Mouse (Mus musculus): ENCODE data around the gene Cc2d1a. TPM values are rescaled to one million over a fixed set of nuclear protein-coding genes. Genes with fewer than 3 reads are reported as not detected.

Gene Cc2d1a
- total RNA-seq, 2 experiments from 2014 or later, result 51.1 to 53.6 TPM

- intact Hi-C loops (cut with DNase I), result no loop called here
Measured at GRCm38 (mm10) chr8:84180530-84181190, 32.9 kb upstream of the Cc2d1a start.

DNA sequence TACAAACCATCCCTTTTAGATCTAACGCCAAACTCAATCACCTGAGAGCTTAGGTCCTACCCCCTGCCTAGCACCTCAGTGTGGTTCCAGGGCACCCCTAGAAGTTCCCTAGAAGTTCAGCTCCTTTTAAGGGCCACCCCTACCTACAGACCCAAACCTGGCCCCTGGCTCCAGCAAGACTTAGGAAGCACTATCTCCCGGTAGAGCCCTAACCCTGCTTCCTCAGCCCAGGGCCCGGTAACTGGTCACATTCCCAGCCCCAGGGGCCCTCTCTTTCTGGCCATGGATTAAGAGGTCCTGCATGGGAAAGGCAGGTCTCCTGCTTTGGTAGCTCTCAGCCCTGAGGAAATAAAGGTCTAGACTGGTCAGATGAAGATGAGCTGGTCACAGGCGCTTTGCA is 32.2 kb upstream of the Cc2d1a start:
- DNase-seq (ENCODE audit: low spot score in 2 of 2), result no peak
- intact Hi-C loops (cut with DNase I), result loop anchor here (5.0 kb wide), 1 partner anchor 32 kb away; no protein-coding TSS in a partner anchor

More at GRCm38 (mm10) chr8:84180530-84181190, 32.9 kb upstream of the Cc2d1a start:
- DNase-seq (ENCODE audit: low spot score in 2 of 2), result peak in 1 of 2 experiments; percentile 18

DNA sequence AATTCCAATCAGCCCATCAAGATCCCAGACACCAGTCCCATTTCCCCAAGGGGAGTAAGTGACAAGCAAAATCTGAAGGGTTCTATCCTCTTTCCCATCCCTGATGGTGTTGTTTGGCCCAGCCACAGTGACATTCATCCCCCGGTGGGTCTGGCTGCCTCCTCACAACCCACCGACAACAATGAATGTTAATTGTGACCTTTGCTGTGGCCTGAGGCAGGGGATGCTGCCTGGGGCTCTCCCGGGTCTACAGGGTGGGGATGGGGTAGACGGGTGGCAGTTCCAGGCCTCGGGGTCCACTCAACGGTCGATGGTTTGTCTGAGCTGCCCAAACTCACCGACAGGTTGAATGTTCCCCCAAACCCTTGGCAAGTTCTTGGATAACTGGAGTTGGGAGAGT is 30.9 kb upstream of the Cc2d1a start:
- DNase-seq (ENCODE audit: low spot score in 2 of 2), result no peak
- intact Hi-C loops (cut with DNase I), result loop anchor here (5.0 kb wide), 1 partner anchor 34 kb away; no protein-coding TSS in a partner anchor

DNA sequence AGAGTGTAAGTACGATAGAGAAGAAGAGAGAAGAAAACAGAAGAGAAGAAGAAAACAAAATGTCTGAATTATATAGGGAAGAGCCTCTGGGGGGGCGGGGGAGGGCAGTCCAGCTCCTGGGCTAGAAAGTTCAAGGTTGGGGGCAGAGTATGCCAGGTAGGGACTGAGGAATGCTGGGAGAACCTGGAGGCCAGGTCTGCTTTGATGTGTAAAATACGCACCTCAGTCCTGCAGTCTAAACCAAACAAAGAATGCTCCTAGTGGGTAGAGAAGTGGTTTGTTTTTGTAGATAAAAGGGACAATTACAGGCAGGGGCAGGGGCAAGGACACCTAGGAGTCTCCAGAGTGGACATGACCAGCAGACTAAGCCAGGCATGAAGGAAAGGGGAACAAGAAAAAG is 29.7 kb upstream of the Cc2d1a start:
- intact Hi-C loops (cut with DNase I), result loop anchor here (5.0 kb wide), 1 partner anchor 35 kb away; no protein-coding TSS in a partner anchor

GRCm38 (mm10) chr8:84176560-84176959 is 28.8 kb upstream of the Cc2d1a start:
- DNase-seq (ENCODE audit: low spot score in 2 of 2), result no peak
- intact Hi-C loops (cut with DNase I), result loop anchor here (5.0 kb wide), 1 partner anchor 36 kb away; no protein-coding TSS in a partner anchor

More for the DNA sequence above, 29.7 kb upstream of the Cc2d1a start:
- DNase-seq (ENCODE audit: low spot score in 2 of 2), result no peak

DNA sequence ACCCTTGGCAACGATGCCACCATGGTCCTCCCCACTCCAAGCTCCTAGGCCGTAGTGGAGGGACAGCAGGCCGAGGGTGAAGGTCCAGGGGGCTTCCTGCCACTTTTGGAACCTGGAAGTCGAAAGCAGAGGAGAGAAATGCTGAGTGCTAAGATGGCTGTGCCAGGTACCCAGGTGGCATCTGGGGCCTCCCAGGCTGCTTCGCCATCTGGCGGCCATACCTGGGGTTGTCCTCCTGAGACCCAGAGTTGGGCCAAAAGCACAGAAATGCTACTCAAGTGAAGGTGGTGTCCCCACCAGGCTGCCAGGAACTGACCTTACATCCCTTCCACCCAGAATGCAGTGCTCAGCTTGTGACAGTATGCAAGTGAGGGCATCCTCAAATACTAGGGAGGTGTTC is 26.1 kb upstream of the Cc2d1a start:
- intact Hi-C loops (cut with DNase I), result no loop called here
- no peak for DNase-seq (ENCODE audit: low spot score in 2 of 2)

- intact Hi-C loops (cut with DNase I), result no loop called here
- no peak for DNase-seq (ENCODE audit: low spot score in 2 of 2)
Measured at GRCm38 (mm10) chr8:84170096-84170495, 22.4 kb upstream of the Cc2d1a start.

GRCm38 (mm10) chr8:84167696-84168095 is 20.0 kb upstream of the Cc2d1a start:
- intact Hi-C loops (cut with DNase I), result no loop called here
- peak in 1 of 2 experiments; percentile 15 for DNase-seq (ENCODE audit: low spot score in 2 of 2)

DNA sequence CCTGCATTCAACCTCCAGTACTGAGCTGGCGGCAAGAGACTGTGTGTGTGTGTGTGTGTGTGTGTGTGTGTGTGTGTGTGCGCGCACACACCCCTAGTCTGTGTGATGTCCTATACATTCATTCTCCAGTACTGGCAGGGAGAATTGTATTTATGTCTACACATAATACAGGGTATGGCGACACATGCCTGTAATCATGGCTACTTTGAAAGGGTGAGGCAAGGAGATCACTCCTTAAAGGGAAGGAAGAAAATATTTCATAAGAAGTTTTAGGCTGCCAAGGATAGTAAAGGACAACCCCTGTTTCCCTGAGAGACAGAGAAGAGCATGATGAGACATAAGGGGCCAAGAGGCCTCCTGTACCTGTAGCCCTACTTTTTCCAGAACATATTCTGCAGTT is 9.9 kb upstream of the Cc2d1a start:
- intact Hi-C loops (cut with DNase I), result no loop called here
- no peak for DNase-seq (ENCODE audit: low spot score in 2 of 2)

GRCm38 (mm10) chr8:84149181-84149580 is 1.4 kb upstream of the Cc2d1a start:
- DNase-seq (ENCODE audit: low spot score in 2 of 2), result no peak
- intact Hi-C loops (cut with DNase I), result no loop called here

GRCm38 (mm10) chr8:84148531-84148850 is 755 bp upstream of the Cc2d1a start:
- intact Hi-C loops (cut with DNase I), result no loop called here

GRCm38 (mm10) chr8:84147324-84147766 is 391 bp downstream of the Cc2d1a start:
- DNase-seq (ENCODE audit: low spot score in 2 of 2), result no peak
- intact Hi-C loops (cut with DNase I), result no loop called here

More at GRCm38 (mm10) chr8:84148531-84148850, 755 bp upstream of the Cc2d1a start:
- DNase-seq (ENCODE audit: low spot score in 2 of 2), result no peak

GRCm38 (mm10) chr8:84144636-84145245 is 3.0 kb downstream of the Cc2d1a start:
- no peak for DNase-seq (ENCODE audit: low spot score in 2 of 2)
- intact Hi-C loops (cut with DNase I), result no loop called here

DNA sequence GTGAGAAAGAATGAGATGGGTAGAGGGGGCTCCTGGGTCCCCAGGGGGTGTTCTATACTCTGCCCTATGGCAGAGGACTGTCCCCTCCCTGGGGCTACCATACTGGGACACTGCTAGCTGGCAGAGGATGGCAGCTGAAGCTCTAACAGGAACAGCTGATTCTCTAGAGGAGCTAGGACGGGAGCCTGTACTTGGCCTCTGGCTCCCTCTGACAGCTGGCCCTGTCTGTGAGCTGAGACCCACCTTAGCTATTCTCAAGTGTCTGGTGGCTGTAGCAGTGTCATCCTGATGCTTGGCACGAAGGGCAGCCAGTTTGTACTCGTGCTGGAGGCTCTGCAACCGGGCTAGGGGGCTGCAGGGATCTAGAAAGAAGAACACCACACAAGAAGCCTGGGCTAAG is 6.9 kb downstream of the Cc2d1a start:
- DNase-seq (ENCODE audit: low spot score in 2 of 2), result no peak
- intact Hi-C loops (cut with DNase I), result no loop called here

DNA sequence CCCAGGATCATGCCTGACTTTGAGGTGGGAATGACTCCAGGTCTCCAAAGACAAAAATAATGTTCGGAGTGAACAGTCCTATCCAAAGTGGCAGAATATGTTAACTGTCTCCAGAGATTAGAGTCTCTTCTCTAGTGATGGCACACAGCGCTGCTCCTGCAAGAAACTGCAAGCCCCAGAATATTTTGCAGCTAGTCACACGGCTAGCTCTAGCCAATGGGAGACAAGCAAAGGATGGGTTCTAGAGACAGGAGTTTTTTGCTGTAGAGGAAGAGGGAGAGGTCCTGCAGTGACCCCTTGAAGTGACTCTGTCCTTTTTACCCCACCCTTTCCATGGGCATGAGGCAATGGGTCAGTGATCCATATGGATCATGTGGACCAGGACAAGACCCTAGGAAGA is 9.9 kb downstream of the Cc2d1a start:
- intact Hi-C loops (cut with DNase I), result no loop called here
- DNase-seq (ENCODE audit: low spot score in 2 of 2), result no peak

DNA sequence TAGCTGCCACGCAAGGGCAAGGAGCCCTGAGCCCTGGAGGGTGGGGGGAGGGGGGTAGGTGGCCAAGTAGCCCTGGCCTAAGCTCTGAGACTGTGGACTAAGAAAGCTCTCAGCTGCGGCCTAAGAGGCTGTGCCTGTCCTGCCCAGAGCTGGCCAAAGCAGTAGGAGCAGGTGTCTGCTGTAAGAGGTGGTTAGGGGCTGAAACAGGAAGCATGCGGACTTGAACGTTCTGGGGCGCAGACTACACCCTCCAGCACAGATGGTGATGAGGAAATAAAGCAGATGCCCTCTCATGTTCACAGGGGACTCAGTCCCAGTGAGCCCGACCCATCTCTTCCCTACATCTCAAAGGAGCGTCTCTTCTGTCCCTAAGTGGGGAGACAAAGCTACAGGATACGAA is 15.5 kb downstream of the Cc2d1a start:
- DNase-seq (ENCODE audit: low spot score in 2 of 2), result no peak

GRCm38 (mm10) chr8:84130806-84131205 is 16.9 kb downstream of the Cc2d1a start:
- intact Hi-C loops (cut with DNase I), result loop anchor here (5.0 kb wide), 1 partner anchor 34 kb away; no protein-coding TSS in a partner anchor
- no peak for DNase-seq (ENCODE audit: low spot score in 2 of 2)

More for the DNA sequence above, 15.5 kb downstream of the Cc2d1a start:
- intact Hi-C loops (cut with DNase I), result loop anchor here (5.0 kb wide), 1 partner anchor 35 kb away; no protein-coding TSS in a partner anchor

DNA sequence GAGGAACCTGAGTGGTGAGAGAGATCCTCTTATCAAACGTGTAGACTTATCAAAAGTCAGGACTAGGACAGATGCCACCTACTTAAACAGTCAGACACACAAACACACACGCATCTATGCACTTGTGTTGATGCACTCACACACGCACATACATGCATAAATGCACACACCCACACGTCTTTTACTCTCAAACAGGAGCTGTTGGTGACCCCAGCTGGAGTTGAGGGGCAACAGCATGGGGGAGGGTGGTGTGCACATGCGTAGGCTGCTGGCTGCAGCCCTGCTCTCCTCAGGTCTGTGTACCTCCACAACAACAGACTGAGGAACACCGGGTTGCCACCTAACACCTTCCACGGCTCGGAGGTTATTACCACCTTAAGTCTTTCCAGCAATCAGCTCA is 19.5 kb downstream of the Cc2d1a start:
- no peak for DNase-seq (ENCODE audit: low spot score in 2 of 2)
- intact Hi-C loops (cut with DNase I), result no loop called here

DNA sequence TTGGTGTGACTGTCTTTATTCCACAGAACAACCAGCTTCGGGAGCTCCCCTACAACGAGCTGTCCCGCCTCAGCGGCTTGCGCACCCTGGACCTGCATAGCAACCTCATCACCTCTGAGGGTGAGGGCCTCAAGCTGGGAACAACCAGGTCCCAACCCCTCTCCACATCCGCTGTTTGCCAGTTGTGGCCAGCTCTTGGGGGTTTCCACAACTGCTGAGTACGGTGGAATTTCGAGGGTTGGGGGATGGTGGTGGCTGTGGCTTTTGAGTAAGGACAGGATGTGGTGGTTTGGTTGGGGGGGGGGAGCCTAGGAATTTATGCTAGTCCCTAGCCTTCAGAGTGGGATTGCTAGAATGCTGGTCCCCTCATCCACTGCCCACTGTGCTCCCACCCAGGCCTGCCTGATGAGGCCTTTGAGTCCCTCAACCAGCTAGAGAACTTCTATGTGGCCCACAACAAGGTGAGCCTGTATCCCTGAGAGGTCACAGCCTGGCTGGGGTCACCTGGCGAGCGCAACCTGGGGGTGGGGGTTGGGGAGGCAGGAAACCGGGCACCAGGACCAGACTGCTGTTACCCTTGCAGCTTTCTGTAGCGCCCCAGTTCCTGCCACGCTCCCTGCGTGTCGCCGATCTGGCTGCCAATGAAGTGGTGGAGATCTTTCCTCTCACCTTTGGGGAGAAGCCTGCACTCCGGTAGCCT is 20.4 kb downstream of the Cc2d1a start:
- no peak for DNase-seq (ENCODE audit: low spot score in 2 of 2)
- intact Hi-C loops (cut with DNase I), result no loop called here

DNA sequence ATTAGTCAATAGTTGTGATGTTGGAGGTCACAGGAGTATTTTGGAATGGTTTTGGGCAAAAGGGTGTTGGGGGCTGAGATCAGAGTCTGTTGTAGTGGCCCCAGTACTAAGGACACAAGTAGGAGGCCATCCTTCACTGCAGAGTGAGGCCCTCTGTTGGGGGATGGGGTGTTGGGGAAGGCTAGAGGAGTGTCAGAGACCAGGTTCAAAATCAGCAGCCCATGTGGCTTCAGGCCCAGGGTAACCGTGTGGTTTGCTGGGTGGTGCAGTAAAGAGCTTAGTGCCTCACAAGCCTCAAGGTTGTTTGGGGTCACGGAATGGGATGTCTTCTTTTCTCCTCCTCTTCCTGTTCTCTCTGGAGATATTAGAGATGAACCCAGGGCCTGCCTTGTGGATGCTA is 21.0 kb downstream of the Cc2d1a start:
- intact Hi-C loops (cut with DNase I), result no loop called here
- DNase-seq (ENCODE audit: low spot score in 2 of 2), result no peak

All from left cerebral cortex, postnatal 36 days (tissue).